Mouse (Mus musculus): Measurements from ENCODE around the gene Gimd1. TPM values are rescaled to one million over a fixed set of nuclear protein-coding genes. Genes with fewer than 3 reads are reported as not detected.

Gimd1 gene
- polyA plus RNA-seq (2014; fragmentation: Nextera tagmentation; extraction: Ambion mirVana) = not detected in 2 replicates

DNA sequence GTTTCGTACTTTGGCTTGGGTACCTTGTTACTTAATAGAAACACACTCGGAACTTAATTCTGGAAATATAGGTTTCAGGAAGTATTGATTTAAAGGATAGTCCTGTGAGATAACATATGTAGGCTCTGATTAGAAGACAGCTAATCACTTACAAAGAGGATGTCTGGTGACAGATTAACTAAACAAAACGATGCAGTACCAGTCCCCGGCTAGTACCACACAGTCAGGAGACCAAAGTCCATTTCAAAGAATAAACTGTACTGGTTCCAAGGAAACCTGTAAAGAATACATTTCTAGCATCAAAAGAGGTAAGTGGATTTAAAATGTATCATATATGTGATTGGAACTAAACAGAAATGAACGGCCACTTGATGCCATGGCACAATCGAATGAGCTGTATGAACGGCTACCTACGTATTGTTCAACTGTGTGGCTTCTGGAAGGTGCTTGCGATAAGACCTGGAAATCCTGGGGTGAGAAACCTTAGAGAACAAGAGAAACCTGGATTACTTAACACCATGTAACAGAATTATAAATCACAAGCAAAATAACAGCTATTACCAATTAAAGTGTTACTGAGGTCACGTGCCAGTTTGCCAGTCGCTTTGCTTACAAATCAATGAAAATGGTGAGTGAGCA is at the start of gene Gimd1:
Gene Gimd1 (plus strand): TSS at position 220 of the 639 bp plus-strand sequence.
- no peak within 1 kb of the TSS for H3K4me3 ChIP-seq (ENCODE audit: low read depth, low read length)
- DNase-seq (ENCODE audit: low spot score) = no peak
- H3K9me3 ChIP-seq (ENCODE audit: control insufficient read depth, low read length) = no peaks in the 10 kb centered on the region
- no peaks in the 10 kb centered on the region for H3K4me1 ChIP-seq (ENCODE audit: control insufficient read depth, insufficient read depth, low read length)
- no peak within 1 kb of the TSS for H3K4me2 ChIP-seq (ENCODE audit: low read depth, severe bottlenecking)
- no peak within 1 kb of the TSS for H3K9ac ChIP-seq (ENCODE audit: low read length)
- no peak within 1 kb of the TSS for H3K27ac ChIP-seq (replicated peaks; ENCODE audit: low read depth, low read length)
- 86% methylated on average over 11 of the region's 11 CpGs for WGBS
- no peaks in the 10 kb centered on the region for H3K27me3 ChIP-seq (ENCODE audit: control insufficient read depth, insufficient read depth, low read length)
- no peak for ATAC-seq (ENCODE audit: insufficient number of reproducible peaks, low FRiP score, low TSS enrichment, low read depth)
- no peaks in the 10 kb centered on the region for H3K36me3 ChIP-seq (ENCODE audit: control insufficient read depth, insufficient read depth, low read length)

DNA sequence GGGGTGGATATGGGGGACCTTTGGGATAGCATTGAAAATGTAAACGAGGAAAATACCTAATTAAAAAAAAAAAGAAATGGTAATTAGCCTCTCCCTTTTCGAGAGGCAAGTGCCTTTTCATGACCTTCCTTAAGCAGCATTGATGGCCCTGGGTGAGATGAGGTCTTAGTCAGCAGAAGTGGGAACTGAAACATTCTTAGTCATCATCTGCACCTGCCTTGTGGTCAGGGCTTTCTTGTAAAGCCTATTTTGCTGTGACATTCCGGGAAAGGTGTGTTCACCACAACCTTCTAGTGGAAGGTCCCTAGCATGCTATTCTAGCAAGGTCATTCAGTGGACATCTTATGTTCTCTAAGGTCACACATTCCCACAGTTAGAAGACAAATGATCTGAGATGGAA is 48.4 kb upstream of the Gimd1 start:
- DNase-seq (ENCODE audit: low spot score) (no peak), ATAC-seq (ENCODE audit: insufficient number of reproducible peaks, low FRiP score, low TSS enrichment, low read depth) (no peak)
- Histone ChIP-seq H3K9ac (ENCODE audit: low read length) (no peak overlapping the region), H3K36me3 (ENCODE audit: control insufficient read depth, insufficient read depth, low read length) (no peaks in the 10 kb centered on the region), H3K4me3 (ENCODE audit: low read depth, low read length) (no peak overlapping the region), H3K27ac (replicated peaks; ENCODE audit: low read depth, low read length) (no peak overlapping the region), H3K4me1 (ENCODE audit: control insufficient read depth, insufficient read depth, low read length) (no peaks in the 10 kb centered on the region), H3K27me3 (ENCODE audit: control insufficient read depth, insufficient read depth, low read length) (no peaks in the 10 kb centered on the region), H3K9me3 (ENCODE audit: control insufficient read depth, low read length) (no peaks in the 10 kb centered on the region), H3K4me2 (ENCODE audit: low read depth, severe bottlenecking) (no peak overlapping the region)
- 75% methylated on average over 3 of the region's 3 CpGs for WGBS

DNA sequence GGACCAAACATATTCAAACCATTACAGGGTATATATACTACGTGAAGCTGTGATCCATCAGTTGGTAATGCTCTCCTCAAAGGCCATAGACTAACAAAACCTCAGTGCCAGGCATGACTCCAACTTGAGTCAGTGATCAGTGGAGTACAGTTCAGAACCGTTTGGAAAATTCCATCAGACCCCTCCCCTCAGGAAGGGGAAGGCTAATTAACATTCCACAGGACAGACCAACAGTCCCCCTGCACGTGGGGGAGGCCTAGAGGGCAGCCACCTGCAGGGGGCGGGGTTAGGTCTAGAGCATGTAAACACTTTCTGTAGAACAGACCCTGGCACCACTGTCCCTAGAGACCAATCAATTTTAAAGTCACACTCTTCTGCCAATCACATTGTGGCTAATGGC is 47.3 kb upstream of the Gimd1 start:
- peak; percentile 55 for DNase-seq (ENCODE audit: low spot score)
- H3K4me1 ChIP-seq (ENCODE audit: control insufficient read depth, insufficient read depth, low read length) = no peaks in the 10 kb centered on the region
- H3K36me3 ChIP-seq (ENCODE audit: control insufficient read depth, insufficient read depth, low read length) = no peaks in the 10 kb centered on the region
- WGBS = 47% methylated on average over 4 of the region's 4 CpGs
- no peaks in the 10 kb centered on the region for H3K9me3 ChIP-seq (ENCODE audit: control insufficient read depth, low read length)
- ATAC-seq (ENCODE audit: insufficient number of reproducible peaks, low FRiP score, low TSS enrichment, low read depth) = peak; percentile 88
- no peak overlapping the region for H3K4me2 ChIP-seq (ENCODE audit: low read depth, severe bottlenecking)
- H3K27me3 ChIP-seq (ENCODE audit: control insufficient read depth, insufficient read depth, low read length) = no peaks in the 10 kb centered on the region
- no peak overlapping the region for H3K4me3 ChIP-seq (ENCODE audit: low read depth, low read length)
- no peak overlapping the region for H3K9ac ChIP-seq (ENCODE audit: low read length)
- no peak overlapping the region for H3K27ac ChIP-seq (replicated peaks; ENCODE audit: low read depth, low read length)

DNA sequence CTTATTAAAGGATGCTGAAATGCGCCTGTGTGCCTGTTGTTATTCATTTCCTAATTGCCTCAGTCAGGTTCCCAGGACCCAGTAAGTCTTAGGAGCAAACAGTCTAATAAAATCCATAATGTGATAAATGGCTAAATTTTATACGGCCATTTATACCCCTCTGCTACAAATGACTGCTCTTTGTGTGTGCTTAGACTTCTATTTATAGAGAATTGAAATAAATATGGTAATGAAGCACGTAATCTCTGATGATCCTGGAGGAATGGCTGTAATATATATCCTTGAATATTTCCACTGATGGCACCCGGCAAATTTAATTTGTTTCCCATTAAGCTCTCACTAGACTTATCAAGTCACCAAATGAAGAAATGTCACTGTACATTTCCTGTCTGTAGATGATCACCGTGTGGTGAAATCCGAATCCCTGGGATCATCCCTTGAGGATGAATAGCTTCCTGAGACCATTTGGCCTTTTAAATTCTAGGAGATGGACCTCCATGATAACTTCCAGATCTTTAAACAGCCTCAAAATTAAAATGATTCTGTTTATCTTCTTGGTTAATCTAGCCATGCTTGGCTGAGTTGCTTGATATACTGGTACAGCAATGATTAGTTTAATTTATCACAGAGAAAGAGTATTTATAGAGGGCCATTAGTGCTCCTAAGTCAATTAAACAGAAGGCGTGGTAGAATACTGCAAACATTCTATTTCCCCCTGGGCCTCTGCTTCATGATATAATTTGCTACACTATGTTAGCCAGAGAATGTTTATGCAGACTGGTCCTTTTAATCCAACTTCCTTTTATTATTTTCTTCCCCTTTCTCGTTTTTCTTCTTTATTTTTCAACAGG is 44.3 kb upstream of the Gimd1 start:
- H3K9ac ChIP-seq (ENCODE audit: low read length) = no peak overlapping the region
- no peaks in the 10 kb centered on the region for H3K4me1 ChIP-seq (ENCODE audit: control insufficient read depth, insufficient read depth, low read length)
- H3K27me3 ChIP-seq (ENCODE audit: control insufficient read depth, insufficient read depth, low read length) = no peaks in the 10 kb centered on the region
- no peaks in the 10 kb centered on the region for H3K36me3 ChIP-seq (ENCODE audit: control insufficient read depth, insufficient read depth, low read length)
- H3K4me3 ChIP-seq (ENCODE audit: low read depth, low read length) = no peak overlapping the region
- 75% methylated on average over 8 of the region's 8 CpGs for WGBS
- no peaks in the 10 kb centered on the region for H3K9me3 ChIP-seq (ENCODE audit: control insufficient read depth, low read length)
- DNase-seq (ENCODE audit: low spot score) = no peak
- no peak overlapping the region for H3K4me2 ChIP-seq (ENCODE audit: low read depth, severe bottlenecking)
- H3K27ac ChIP-seq (replicated peaks; ENCODE audit: low read depth, low read length) = no peak overlapping the region
- ATAC-seq (ENCODE audit: insufficient number of reproducible peaks, low FRiP score, low TSS enrichment, low read depth) = no peak

DNA sequence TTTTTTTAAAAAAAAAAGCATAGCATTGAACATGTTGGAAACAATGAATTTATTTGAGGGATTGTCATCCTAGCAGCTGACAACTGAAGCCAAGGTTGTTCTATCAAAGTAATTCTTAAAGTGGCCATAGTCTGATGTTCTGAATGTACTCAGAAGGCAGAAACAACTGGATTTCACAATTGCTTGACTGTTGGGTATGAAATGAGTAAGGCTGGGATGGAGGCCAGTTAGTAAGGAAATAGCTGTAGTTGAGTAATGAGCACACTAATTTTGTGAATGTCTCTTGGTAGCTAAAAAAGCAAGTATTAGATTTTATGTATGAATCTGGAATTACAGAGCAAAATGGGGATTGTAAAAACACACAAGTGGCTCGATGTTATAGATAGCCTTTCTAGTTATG is 41.5 kb upstream of the Gimd1 start:
- Histone ChIP-seq H3K4me1 (ENCODE audit: control insufficient read depth, insufficient read depth, low read length) (no peaks in the 10 kb centered on the region), H3K9ac (ENCODE audit: low read length) (no peak overlapping the region), H3K27me3 (ENCODE audit: control insufficient read depth, insufficient read depth, low read length) (no peaks in the 10 kb centered on the region), H3K4me3 (ENCODE audit: low read depth, low read length) (no peak overlapping the region), H3K9me3 (ENCODE audit: control insufficient read depth, low read length) (no peaks in the 10 kb centered on the region), H3K36me3 (ENCODE audit: control insufficient read depth, insufficient read depth, low read length) (no peaks in the 10 kb centered on the region), H3K4me2 (ENCODE audit: low read depth, severe bottlenecking) (no peak overlapping the region), H3K27ac (replicated peaks; ENCODE audit: low read depth, low read length) (no peak overlapping the region)
- WGBS = 90% methylated on average over 1 of the region's 1 CpGs
- ATAC-seq (ENCODE audit: insufficient number of reproducible peaks, low FRiP score, low TSS enrichment, low read depth) (no peak), DNase-seq (ENCODE audit: low spot score) (no peak)

DNA sequence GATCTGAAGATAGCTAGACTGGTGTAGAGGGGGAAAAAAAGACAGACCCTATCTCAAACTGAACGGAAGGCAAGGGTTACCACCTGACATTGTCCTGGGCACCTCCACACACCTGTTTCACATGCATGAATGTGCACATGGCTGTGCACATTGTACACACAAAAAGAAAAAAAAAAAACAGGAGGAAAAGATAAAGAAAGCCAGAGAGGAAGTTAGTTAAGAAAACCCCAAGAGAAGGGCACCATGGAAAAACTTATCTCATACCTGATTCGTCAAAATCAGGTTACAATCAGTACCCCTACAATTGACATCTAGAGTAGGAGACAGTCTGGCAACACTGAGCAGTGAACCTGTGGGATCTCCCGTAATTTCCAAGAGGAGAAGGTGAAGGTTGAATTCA is 39.6 kb upstream of the Gimd1 start:
- no peak overlapping the region for H3K27ac ChIP-seq (replicated peaks; ENCODE audit: low read depth, low read length)

DNA sequence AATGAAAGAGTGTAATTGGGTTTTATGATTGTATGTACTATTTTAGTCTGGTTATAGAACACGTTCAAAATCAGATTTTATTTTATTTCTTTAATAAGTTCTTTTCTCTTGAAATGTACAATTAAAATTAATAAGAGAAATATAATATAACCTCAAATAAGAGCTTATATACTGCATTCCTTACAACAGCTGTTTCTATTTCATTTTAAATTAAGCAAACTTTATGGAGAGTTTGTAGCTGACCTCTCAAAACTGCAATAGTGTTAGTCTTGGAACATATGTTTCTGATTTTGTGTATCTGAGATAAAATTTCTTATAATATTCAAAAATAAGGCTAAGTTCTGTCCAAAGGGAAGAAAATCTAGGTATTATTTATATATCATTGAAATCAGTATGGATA is 39.0 kb upstream of the Gimd1 start:
- 48% methylated on average over 1 of the region's 1 CpGs for WGBS
- Histone ChIP-seq H3K4me1 (ENCODE audit: control insufficient read depth, insufficient read depth, low read length) (no peaks in the 10 kb centered on the region), H3K4me2 (ENCODE audit: low read depth, severe bottlenecking) (no peak overlapping the region), H3K36me3 (ENCODE audit: control insufficient read depth, insufficient read depth, low read length) (no peaks in the 10 kb centered on the region), H3K27me3 (ENCODE audit: control insufficient read depth, insufficient read depth, low read length) (no peaks in the 10 kb centered on the region), H3K9ac (ENCODE audit: low read length) (no peak overlapping the region), H3K9me3 (ENCODE audit: control insufficient read depth, low read length) (no peaks in the 10 kb centered on the region), H3K4me3 (ENCODE audit: low read depth, low read length) (no peak overlapping the region), H3K27ac (replicated peaks; ENCODE audit: low read depth, low read length) (no peak overlapping the region)
- DNase-seq (ENCODE audit: low spot score) = no peak
- no peak for ATAC-seq (ENCODE audit: insufficient number of reproducible peaks, low FRiP score, low TSS enrichment, low read depth)

More for the DNA sequence above, 39.6 kb upstream of the Gimd1 start:
- DNase-seq (ENCODE audit: low spot score) (no peak), ATAC-seq (ENCODE audit: insufficient number of reproducible peaks, low FRiP score, low TSS enrichment, low read depth) (no peak)
- H3K9ac ChIP-seq (ENCODE audit: low read length) = no peak overlapping the region
- H3K4me1 ChIP-seq (ENCODE audit: control insufficient read depth, insufficient read depth, low read length) = no peaks in the 10 kb centered on the region
- no peak overlapping the region for H3K4me2 ChIP-seq (ENCODE audit: low read depth, severe bottlenecking)
- no peak overlapping the region for H3K4me3 ChIP-seq (ENCODE audit: low read depth, low read length)
- no peaks in the 10 kb centered on the region for H3K36me3 ChIP-seq (ENCODE audit: control insufficient read depth, insufficient read depth, low read length)
- WGBS = 71% methylated on average over 3 of the region's 3 CpGs
- H3K9me3 ChIP-seq (ENCODE audit: control insufficient read depth, low read length) = no peaks in the 10 kb centered on the region
- H3K27me3 ChIP-seq (ENCODE audit: control insufficient read depth, insufficient read depth, low read length) = no peaks in the 10 kb centered on the region

DNA sequence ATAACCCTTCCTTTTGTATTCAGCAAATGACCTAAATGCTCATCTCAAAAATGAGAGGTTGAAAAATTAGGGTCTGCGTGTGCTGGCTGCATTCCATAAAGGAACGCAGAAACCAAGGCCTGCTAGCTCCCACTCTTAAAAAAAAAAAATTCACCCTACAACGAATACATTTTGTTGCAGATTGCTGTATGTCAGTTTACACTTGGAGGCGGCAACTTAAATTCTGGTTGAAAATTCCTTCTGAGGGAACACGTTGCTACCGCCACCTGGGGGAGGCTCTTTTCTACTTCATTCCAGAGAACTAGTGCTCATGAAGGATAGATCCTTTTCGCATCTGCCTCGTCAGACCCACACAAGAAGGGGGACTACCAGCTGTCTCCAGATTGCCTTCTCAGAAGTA is 879 bp upstream of the Gimd1 start:
- no peak overlapping the region for H3K4me2 ChIP-seq (ENCODE audit: low read depth, severe bottlenecking)
- H3K4me1 ChIP-seq (ENCODE audit: control insufficient read depth, insufficient read depth, low read length) = no peaks in the 10 kb centered on the region
- H3K4me3 ChIP-seq (ENCODE audit: low read depth, low read length) = no peak overlapping the region
- no peak overlapping the region for H3K27ac ChIP-seq (replicated peaks; ENCODE audit: low read depth, low read length)
- DNase-seq (ENCODE audit: low spot score) (peak; percentile 28), ATAC-seq (ENCODE audit: insufficient number of reproducible peaks, low FRiP score, low TSS enrichment, low read depth) (no peak)
- H3K9ac ChIP-seq (ENCODE audit: low read length) = no peak overlapping the region
- no peaks in the 10 kb centered on the region for H3K27me3 ChIP-seq (ENCODE audit: control insufficient read depth, insufficient read depth, low read length)
- H3K9me3 ChIP-seq (ENCODE audit: control insufficient read depth, low read length) = no peaks in the 10 kb centered on the region
- H3K36me3 ChIP-seq (ENCODE audit: control insufficient read depth, insufficient read depth, low read length) = no peaks in the 10 kb centered on the region
- 57% methylated on average over 8 of the region's 8 CpGs for WGBS
